Mouse (Mus musculus) CD4-positive helper T cell, adult 2 months (primary cell): Measurements from ENCODE around the gene Adgrf3.
A peak's percentile ranks its signal among the peaks of the same experiment; 100 is the strongest.
"Not testable (repeated sequence)": the region's sequence is repeated elsewhere in the genome, so short reads cannot be mapped to it uniquely, and the experiment has no call there.

Experiments used
- DNase-seq: peaks from one replicate; pipeline ENCODE4 v3.0.0-alpha.2; 2012; ENCODE audit warnings: low read depth, missing footprints, low spot score

Adgrf3 gene

GRCm38 (mm10) chr5:30205493-30205892 is at the start of gene Adgrf3:
TSS of gene Adgrf3 (minus strand) at chr5:30205722.
- DNase-seq, result no peak

- DNase-seq, result no peak
Measured at GRCm38 (mm10) chr5:30247666-30248065, 42.1 kb upstream of the Adgrf3 start.

GRCm38 (mm10) chr5:30245861-30246416 is 40.4 kb upstream of the Adgrf3 start:
- no peak for DNase-seq

- DNase-seq, result peak; percentile 28
Measured at GRCm38 (mm10) chr5:30243741-30244140, 38.2 kb upstream of the Adgrf3 start.

- DNase-seq, result no peak
Measured at GRCm38 (mm10) chr5:30242410-30242809, 36.9 kb upstream of the Adgrf3 start.

- peak; percentile 71 for DNase-seq
Measured at GRCm38 (mm10) chr5:30240552-30240951, 35.0 kb upstream of the Adgrf3 start.

GRCm38 (mm10) chr5:30238533-30238932 is 33.0 kb upstream of the Adgrf3 start:
- DNase-seq, result no peak

GRCm38 (mm10) chr5:30235641-30236126 is 30.2 kb upstream of the Adgrf3 start:
- no peak for DNase-seq

- no peak for DNase-seq
Measured at GRCm38 (mm10) chr5:30233979-30234378, 28.5 kb upstream of the Adgrf3 start.

GRCm38 (mm10) chr5:30233042-30233441 is 27.5 kb upstream of the Adgrf3 start:
- peak; percentile 29 for DNase-seq

- peak; percentile 99 for DNase-seq
Measured at GRCm38 (mm10) chr5:30232271-30232971, 26.9 kb upstream of the Adgrf3 start, which contains the start of gene Selenoi. TSS of gene Selenoi (plus strand) at chr5:30232581.

- no peak for DNase-seq
Measured at GRCm38 (mm10) chr5:30231891-30232270, 26.4 kb upstream of the Adgrf3 start.

GRCm38 (mm10) chr5:30230901-30231300 is 25.4 kb upstream of the Adgrf3 start:
- peak; percentile 62 for DNase-seq

GRCm38 (mm10) chr5:30222681-30223080 is 17.2 kb upstream of the Adgrf3 start:
- no peak for DNase-seq

GRCm38 (mm10) chr5:30220666-30221065 is 15.1 kb upstream of the Adgrf3 start:
- no peak for DNase-seq

- DNase-seq, result no peak
Measured at GRCm38 (mm10) chr5:30219715-30220114, 14.2 kb upstream of the Adgrf3 start.

- DNase-seq, result no peak
Measured at GRCm38 (mm10) chr5:30215970-30216369, 10.4 kb upstream of the Adgrf3 start.

GRCm38 (mm10) chr5:30214889-30215288 is 9.4 kb upstream of the Adgrf3 start:
- DNase-seq, result peak; percentile 54

- DNase-seq, result not testable (repeated sequence)
Measured at GRCm38 (mm10) chr5:30210758-30211157, 5.2 kb upstream of the Adgrf3 start.

- peak; percentile 20 for DNase-seq
Measured at GRCm38 (mm10) chr5:30207276-30207675, 1.8 kb upstream of the Adgrf3 start.

- no peak for DNase-seq
Measured at GRCm38 (mm10) chr5:30205034-30205433, 488 bp downstream of the Adgrf3 start.

- no peak for DNase-seq
Measured at GRCm38 (mm10) chr5:30204441-30204840, 1.1 kb downstream of the Adgrf3 start.

- no peak for DNase-seq
Measured at GRCm38 (mm10) chr5:30203216-30203885, 2.2 kb downstream of the Adgrf3 start.
